Comparison of ENCODE assay signal across 9 mouse cellular contexts in the genomic region with DNA sequence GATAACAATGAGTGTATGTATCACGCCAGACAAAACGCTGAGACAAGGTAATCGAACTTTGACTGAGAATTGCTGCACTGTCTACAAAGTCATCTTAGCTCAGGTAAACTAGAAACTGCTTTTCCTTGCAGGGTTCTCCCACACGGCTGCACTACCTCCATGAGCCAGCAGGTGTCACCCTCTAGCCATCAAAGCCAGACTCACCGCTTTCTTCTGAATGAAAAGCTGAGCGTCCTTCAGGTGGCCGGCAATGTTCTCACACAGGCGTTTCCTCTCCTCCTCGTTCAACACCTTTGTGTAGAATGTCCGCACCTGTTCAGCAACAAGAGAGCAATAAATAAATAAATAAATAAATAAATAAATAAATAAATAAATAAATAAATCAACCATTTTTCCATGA. TPM values are rescaled to one million over a fixed set of nuclear protein-coding genes. Genes with fewer than 3 reads are reported as not detected.
DNase-seq lines count a peak whose midpoint lies in the region; ATAC-seq and TF ChIP-seq lines count a peak whose summit lies in the region.
"Had no signal": no experiment of that assay in that cellular context is flagged by ENCODE, and none has a peak within 500 bp of the region (broad histone marks: within the 10 kb centered on the region; RNA-seq: fewer than 3 reads in every experiment).

No protein-coding gene starts in this region.

- H3K9me3 ChIP-seq in heart, embryonic 12.5 days (replicated peaks), result no peaks in the 10 kb centered on the region
- H3K9me3 ChIP-seq in midbrain, postnatal 0 days (ENCODE audit: low read length), result no peaks in the 10 kb centered on the region
- H3K9me3 ChIP-seq: stomach, embryonic 15.5 days had no signal

- H3K4me1 ChIP-seq in heart, embryonic 12.5 days (replicated peaks), result no peaks in the 10 kb centered on the region
- H3K4me1 ChIP-seq in midbrain, postnatal 0 days (ENCODE audit: insufficient read depth, low read length), result no peaks in the 10 kb centered on the region
- H3K4me1 ChIP-seq in spleen, adult 2 months (ENCODE audit: control insufficient read depth, insufficient read depth, insufficient read length), result no peaks in the 10 kb centered on the region

- H3K4me2 ChIP-seq in heart, embryonic 12.5 days, result no peak overlapping the region
- H3K4me2 ChIP-seq in midbrain, postnatal 0 days (ENCODE audit: low read depth, low read length, poor library complexity, severe bottlenecking), result no peak overlapping the region
- H3K4me2 ChIP-seq: stomach, embryonic 15.5 days had no signal

- WGBS in heart, embryonic 12.5 days, result 16% methylated on average over 10 of the region's 10 CpGs
- 21% methylated on average over 10 of the region's 10 CpGs for WGBS in midbrain, postnatal 0 days
- 25% methylated on average over 10 of the region's 10 CpGs for WGBS in spleen, adult 2 months

- peaks cover 74% of the 10 kb centered on the region for H3K36me3 ChIP-seq in heart, embryonic 12.5 days
- peaks cover 48% of the 10 kb centered on the region for H3K36me3 ChIP-seq in midbrain, postnatal 0 days (ENCODE audit: insufficient read depth, low read length)
- peaks cover 46% of the 10 kb centered on the region for H3K36me3 ChIP-seq in spleen, adult 2 months (ENCODE audit: control insufficient read depth, insufficient read depth, low read length)

- intact Hi-C loops in gastrocnemius, postnatal 14 days (cut with DNase I; ENCODE audit: low total_unique reads), result loop anchor here (5.0 kb wide), 1 partner anchor 91 kb away; no protein-coding TSS in a partner anchor
- intact Hi-C loops in left cerebral cortex, postnatal 4 days (cut with DNase I), result loop anchor here (5.0 to 10.0 kb wide), 2 partner anchors 91 to 268 kb away; no protein-coding TSS in a partner anchor

- no peak for ATAC-seq in heart, embryonic 12.5 days (ENCODE audit: insufficient number of reproducible peaks, low FRiP score)
- ATAC-seq in common myeloid progenitor, adult 5-6 weeks (replicated peaks; ENCODE audit: low read depth, poor library complexity, severe bottlenecking), result peak; percentile 88
- peak; percentile 75; the same call in 1 of the 2 replicates for ATAC-seq in midbrain, postnatal 0 days (ENCODE audit: low FRiP score)

- no peak for TF ChIP-seq POLR2A in spleen, adult 2 months (IDR thresholded peaks at IDR 0.05; ENCODE audit: low read depth, low read length)

- no peak overlapping the region for H3K27ac ChIP-seq in heart, embryonic 12.5 days (ENCODE audit: poor library complexity, severe bottlenecking)
- no peak overlapping the region for H3K27ac ChIP-seq in midbrain, postnatal 0 days (ENCODE audit: low read depth, low read length)
- H3K27ac ChIP-seq in spleen, adult 2 months (ENCODE audit: insufficient read depth, low read length), result no peak overlapping the region
- H3K27ac ChIP-seq: stomach, embryonic 15.5 days had no signal

- H3K4me3 ChIP-seq in heart, embryonic 12.5 days, result no peak overlapping the region
- no peak overlapping the region for H3K4me3 ChIP-seq in midbrain, postnatal 0 days (ENCODE audit: low read depth, low read length)
- no peak overlapping the region for H3K4me3 ChIP-seq in spleen, adult 2 months (ENCODE audit: extremely low read depth, insufficient read depth, insufficient read length)
- H3K4me3 ChIP-seq: stomach, embryonic 15.5 days had no signal

- TF ChIP-seq CTCF in midbrain, postnatal 0 days (IDR thresholded peaks at IDR 0.05), result peak; percentile 98
- TF ChIP-seq CTCF in spleen, adult 2 months (IDR thresholded peaks at IDR 0.05; ENCODE audit: extremely low read depth, insufficient read depth, insufficient read length, insufficient replicate concordance), result peak; percentile 99

- H3K27me3 ChIP-seq in heart, embryonic 12.5 days (replicated peaks), result no peaks in the 10 kb centered on the region
- no peaks in the 10 kb centered on the region for H3K27me3 ChIP-seq in midbrain, postnatal 0 days (ENCODE audit: insufficient read depth, low read length)
- no peaks in the 10 kb centered on the region for H3K27me3 ChIP-seq in spleen, adult 2 months (ENCODE audit: control insufficient read depth, insufficient read depth, low read length)
- H3K27me3 ChIP-seq: stomach, embryonic 15.5 days had no signal

- H3K9ac ChIP-seq in heart, embryonic 12.5 days, result no peak overlapping the region
- no peak overlapping the region for H3K9ac ChIP-seq in midbrain, postnatal 0 days (replicated peaks; ENCODE audit: low read length, poor library complexity, severe bottlenecking)
- H3K9ac ChIP-seq: stomach, embryonic 15.5 days had no signal

- DNase-seq in heart, adult 11 months, result peak; percentile 94
- peak; percentile 65 for DNase-seq in gastrocnemius, postnatal 14 days
- DNase-seq in kidney, adult 18-20 months, result peak; percentile 89
- peak; percentile 80 for DNase-seq in left cerebral cortex, postnatal 4 days
- peak; percentile 88 for DNase-seq in midbrain, postnatal 0 days (ENCODE audit: low spot score)
- peak; percentile 51 to 80 for DNase-seq in spleen, adult 2 months (ENCODE audit: low read depth in 1 of 2, low spot score in 2 of 2)

RNA-seq across cellular contexts. Expression of a gene that starts 28.3 kb away (rescaled TPM):
- 87.3 and 89.1 TPM in 2 replicates for polyA plus RNA-seq in heart, embryonic 12.5 days (2016; fragmentation: Nextera tagmentation; extraction: Ambion mirVana)
- total RNA-seq in common myeloid progenitor, adult 5-6 weeks (2017), result 44.3 and 49.5 TPM in 2 replicates
- 10 to 100 TPM; 75.6 to 78.0 TPM for total RNA-seq in gastrocnemius, postnatal 14 days (2021)
- 10 to 100 TPM; 80.5 to 83.4 TPM for total RNA-seq in left cerebral cortex, postnatal 4 days (2021)
- total RNA-seq in midbrain, postnatal 0 days (2014; rRNA removed), result 111 and 118 TPM in 2 replicates
- polyA plus RNA-seq in midbrain, postnatal 0 days (2015; fragmentation: Nextera tagmentation; extraction: Ambion mirVana), result 70.2 and 74.2 TPM in 2 replicates
- 48.1 and 62.9 TPM in 2 replicates for polyA plus RNA-seq in spleen, adult 2 months (2012; rRNA removed)

RNA-seq across cellular contexts. Expression of a gene that starts 45.2 kb away (rescaled TPM):
- not detected in 2 replicates for polyA plus RNA-seq in heart, embryonic 12.5 days (2016; fragmentation: Nextera tagmentation; extraction: Ambion mirVana)
- not detected in 2 replicates for total RNA-seq in common myeloid progenitor, adult 5-6 weeks (2017)
- not detected for total RNA-seq in gastrocnemius, postnatal 14 days (2021)
- under 1 TPM; 0.24 to 0.50 TPM for total RNA-seq in left cerebral cortex, postnatal 4 days (2021)
- 1.3 TPM in 1 of 2 replicates, not detected in the other for total RNA-seq in midbrain, postnatal 0 days (2014; rRNA removed)
- polyA plus RNA-seq in midbrain, postnatal 0 days (2015; fragmentation: Nextera tagmentation; extraction: Ambion mirVana), result 0.10 TPM in 1 of 2 replicates, not detected in the other
- not detected in 2 replicates for polyA plus RNA-seq in spleen, adult 2 months (2012; rRNA removed)
